In genomic region chr15:68360956-68361908, GRCm38 (mm10) we compare ENCODE assay signal across 8 mouse cellular contexts.
A peak's percentile ranks its signal among the peaks of the same experiment; 100 is the strongest.
DNase-seq lines count a peak whose midpoint lies in the region; ATAC-seq and TF ChIP-seq lines count a peak whose summit lies in the region.

No protein-coding gene starts in this region.

- H3K36me3 ChIP-seq in E14TG2a.4 (ENCODE audit: insufficient read depth, low read length), result no peaks in the 10 kb centered on the region
- no peaks in the 10 kb centered on the region for H3K36me3 ChIP-seq in forebrain, embryonic 11.5 days (ENCODE audit: control insufficient read depth, insufficient read depth, low read length)
- no peaks in the 10 kb centered on the region for H3K36me3 ChIP-seq in limb, embryonic 15.5 days
- H3K36me3 ChIP-seq in stomach, embryonic 15.5 days, result no peaks in the 10 kb centered on the region

- no peak for ATAC-seq in forebrain, embryonic 11.5 days (replicated peaks; ENCODE audit: low FRiP score)
- no peak for ATAC-seq in limb, embryonic 15.5 days (ENCODE audit: insufficient number of reproducible peaks, low FRiP score, low TSS enrichment, low read depth)
- no peak for ATAC-seq in stomach, embryonic 15.5 days (ENCODE audit: insufficient read depth, low FRiP score, low read depth)

- H3K9me3 ChIP-seq in E14TG2a.4 (ENCODE audit: low read length), result no peaks in the 10 kb centered on the region
- H3K9me3 ChIP-seq in forebrain, embryonic 11.5 days (ENCODE audit: control insufficient read depth, low read length), result no peaks in the 10 kb centered on the region
- H3K9me3 ChIP-seq in limb, embryonic 15.5 days, result no peaks in the 10 kb centered on the region
- no peaks in the 10 kb centered on the region for H3K9me3 ChIP-seq in stomach, embryonic 15.5 days

- TF ChIP-seq CTCF in E14TG2a.4 (conservative IDR thresholded peaks at IDR 0.05; ENCODE audit: low read length), result no peak

- H3K27ac ChIP-seq in forebrain, embryonic 11.5 days (ENCODE audit: low read depth, low read length), result no peak overlapping the region
- H3K27ac ChIP-seq in limb, embryonic 15.5 days, result peak overlapping the region; percentile 97; the same call in 1 of the 2 replicates
- H3K27ac ChIP-seq in stomach, embryonic 15.5 days, result no peak overlapping the region

- DNase-seq in embryo, embryonic 9.5 days (ENCODE audit: extremely low spot score), result peak; percentile 1
- DNase-seq in embryo, embryonic 10.5 days (ENCODE audit: low spot score), result no peak
- no peak for DNase-seq in forebrain, embryonic 11.5 days (ENCODE audit: low spot score)
- no peak for DNase-seq in retina, embryonic 14.5 days (ENCODE audit: low spot score)
- no peak for DNase-seq in kidney, adult 11 months

- 53% methylated on average over 6 of the region's 6 CpGs for WGBS in forebrain, embryonic 11.5 days
- 31% methylated on average over 6 of the region's 6 CpGs for WGBS in limb, embryonic 15.5 days
- 31% methylated on average over 6 of the region's 6 CpGs for WGBS in stomach, embryonic 15.5 days

- H3K4me2 ChIP-seq in forebrain, embryonic 11.5 days (ENCODE audit: low read depth, low read length, severe bottlenecking), result peak overlapping the region; percentile 74
- peak overlapping the region; percentile 61 for H3K4me2 ChIP-seq in limb, embryonic 15.5 days
- peak overlapping the region; percentile 74 for H3K4me2 ChIP-seq in stomach, embryonic 15.5 days

- H3K9ac ChIP-seq in forebrain, embryonic 11.5 days (ENCODE audit: low read length), result peak overlapping the region; percentile 61
- peak overlapping the region; percentile 79; the same call in 1 of the 2 replicates for H3K9ac ChIP-seq in limb, embryonic 15.5 days
- 0 out of 2 replicates have a peak overlapping the region, but pooled peaks have one; percentile 82 for H3K9ac ChIP-seq in stomach, embryonic 15.5 days

- no peaks in the 10 kb centered on the region for H3K27me3 ChIP-seq in E14TG2a.4 (ENCODE audit: insufficient read depth, low read length)
- H3K27me3 ChIP-seq in forebrain, embryonic 11.5 days (ENCODE audit: control insufficient read depth, insufficient read depth, low read length), result no peaks in the 10 kb centered on the region
- no peaks in the 10 kb centered on the region for H3K27me3 ChIP-seq in limb, embryonic 15.5 days
- H3K27me3 ChIP-seq in stomach, embryonic 15.5 days (replicated peaks), result no peaks in the 10 kb centered on the region

- peaks cover 24% of the 10 kb centered on the region for H3K4me1 ChIP-seq in E14TG2a.4 (replicated peaks; ENCODE audit: low read depth, low read length)
- 0 out of 2 replicates have a peak, but pooled peaks cover 3% of the 10 kb centered on the region for H3K4me1 ChIP-seq in forebrain, embryonic 11.5 days (replicated peaks; ENCODE audit: control insufficient read depth, insufficient read depth, low read length)
- H3K4me1 ChIP-seq in limb, embryonic 15.5 days, result peaks cover 10% of the 10 kb centered on the region; the same call in 1 of the 2 replicates
- H3K4me1 ChIP-seq in stomach, embryonic 15.5 days, result peaks cover 7% of the 10 kb centered on the region; the same call in 1 of the 2 replicates

- H3K4me3 ChIP-seq in E14TG2a.4 (replicated peaks; ENCODE audit: low read length), result peak overlapping the region; percentile 92
- peak overlapping the region; percentile 78 for H3K4me3 ChIP-seq in forebrain, embryonic 11.5 days (ENCODE audit: low read depth, low read length)
- peak overlapping the region; percentile 88 for H3K4me3 ChIP-seq in limb, embryonic 15.5 days
- peak overlapping the region; percentile 92 for H3K4me3 ChIP-seq in stomach, embryonic 15.5 days (replicated peaks)
